Mouse (Mus musculus): ENCODE data around the gene Bmpr1a. TPM values are rescaled to one million over a fixed set of nuclear protein-coding genes. Genes with fewer than 3 reads are reported as not detected.

Bmpr1a gene
- polyA plus RNA-seq, 1 experiment from 2014 or later = 80.9 TPM

- no peaks in the 10 kb centered on the region for H3K36me3 ChIP-seq (replicated peaks; ENCODE audit: control insufficient read depth, insufficient read depth, low read depth, low read length)
- peak overlapping the region; percentile 1; the same call in 1 of the 2 replicates for H3K4me3 ChIP-seq (ENCODE audit: low read depth, low read length)
- 72% methylated on average over 5 of the region's 5 CpGs for WGBS
- no peaks in the 10 kb centered on the region for H3K9me3 ChIP-seq (replicated peaks; ENCODE audit: control insufficient read depth, low read length)
- peak; percentile 20 for DNase-seq (ENCODE audit: low spot score)
- no peak overlapping the region for H3K4me2 ChIP-seq (ENCODE audit: low read depth, low read length)
- no peak for ATAC-seq (replicated peaks; ENCODE audit: insufficient number of reproducible peaks, low FRiP score, low TSS enrichment, low read depth)
- no peaks in the 10 kb centered on the region for H3K4me1 ChIP-seq (ENCODE audit: control insufficient read depth, insufficient read depth, low read length)
- no peak overlapping the region for H3K27ac ChIP-seq (replicated peaks; ENCODE audit: low read depth, low read length)
- no peak overlapping the region for H3K9ac ChIP-seq (replicated peaks; ENCODE audit: low read length)
- no peaks in the 10 kb centered on the region for H3K27me3 ChIP-seq (ENCODE audit: control insufficient read depth, insufficient read depth, low read length)
Observed at GRCm38 (mm10) chr14:34375941-34376340, 127.2 kb downstream of the Bmpr1a start.

GRCm38 (mm10) chr14:34375415-34375904 lies 127.7 kb downstream of the Bmpr1a start, which contains the start of gene Mmrn2:
Gene Mmrn2, plus strand, starts transcription at chr14:34375465.
- no peak within 1 kb of the TSS for H3K27ac ChIP-seq (replicated peaks; ENCODE audit: low read depth, low read length)
- no peak within 1 kb of the TSS for H3K4me2 ChIP-seq (ENCODE audit: low read depth, low read length)
- DNase-seq (ENCODE audit: low spot score) (no peak), ATAC-seq (replicated peaks; ENCODE audit: insufficient number of reproducible peaks, low FRiP score, low TSS enrichment, low read depth) (no peak)
- no peaks in the 10 kb centered on the region for H3K27me3 ChIP-seq (ENCODE audit: control insufficient read depth, insufficient read depth, low read length)
- no peaks in the 10 kb centered on the region for H3K4me1 ChIP-seq (ENCODE audit: control insufficient read depth, insufficient read depth, low read length)
- peak within 1 kb of the TSS; percentile 1; the same call in 1 of the 2 replicates for H3K4me3 ChIP-seq (ENCODE audit: low read depth, low read length)
- no peaks in the 10 kb centered on the region for H3K36me3 ChIP-seq (replicated peaks; ENCODE audit: control insufficient read depth, insufficient read depth, low read depth, low read length)
- H3K9ac ChIP-seq (replicated peaks; ENCODE audit: low read length) = no peak within 1 kb of the TSS
- H3K9me3 ChIP-seq (replicated peaks; ENCODE audit: control insufficient read depth, low read length) = no peaks in the 10 kb centered on the region
- 77% methylated on average over 13 of the region's 13 CpGs for WGBS

- Histone ChIP-seq H3K36me3 (replicated peaks; ENCODE audit: control insufficient read depth, insufficient read depth, low read depth, low read length) (no peaks in the 10 kb centered on the region), H3K4me3 (ENCODE audit: low read depth, low read length) (peak within 1 kb of the TSS; percentile 1; the same call in 1 of the 2 replicates), H3K4me1 (ENCODE audit: control insufficient read depth, insufficient read depth, low read length) (no peaks in the 10 kb centered on the region), H3K4me2 (ENCODE audit: low read depth, low read length) (no peak within 1 kb of the TSS), H3K27me3 (ENCODE audit: control insufficient read depth, insufficient read depth, low read length) (no peaks in the 10 kb centered on the region; the same call in 1 of the 2 replicates), H3K27ac (replicated peaks; ENCODE audit: low read depth, low read length) (no peak within 1 kb of the TSS), H3K9ac (replicated peaks; ENCODE audit: low read length) (no peak within 1 kb of the TSS), H3K9me3 (replicated peaks; ENCODE audit: control insufficient read depth, low read length) (no peaks in the 10 kb centered on the region)
- no peak for ATAC-seq (replicated peaks; ENCODE audit: insufficient number of reproducible peaks, low FRiP score, low TSS enrichment, low read depth)
- WGBS = 77% methylated on average over 10 of the region's 10 CpGs
- DNase-seq (ENCODE audit: low spot score) = no peak
Observed at GRCm38 (mm10) chr14:34374577-34374976, 128.6 kb downstream of the Bmpr1a start, which contains the start of gene Sncg. Gene Sncg, minus strand, starts transcription at chr14:34374789.

- no peaks in the 10 kb centered on the region for H3K4me1 ChIP-seq (ENCODE audit: control insufficient read depth, insufficient read depth, low read length)
- no peaks in the 10 kb centered on the region for H3K36me3 ChIP-seq (replicated peaks; ENCODE audit: control insufficient read depth, insufficient read depth, low read depth, low read length)
- DNase-seq (ENCODE audit: low spot score) (no peak), ATAC-seq (replicated peaks; ENCODE audit: insufficient number of reproducible peaks, low FRiP score, low TSS enrichment, low read depth) (no peak)
- H3K4me3 ChIP-seq (ENCODE audit: low read depth, low read length) = no peak overlapping the region
- 62% methylated on average over 6 of the region's 6 CpGs for WGBS
- H3K27ac ChIP-seq (replicated peaks; ENCODE audit: low read depth, low read length) = no peak overlapping the region
- H3K9me3 ChIP-seq (replicated peaks; ENCODE audit: control insufficient read depth, low read length) = no peaks in the 10 kb centered on the region
- H3K9ac ChIP-seq (replicated peaks; ENCODE audit: low read length) = no peak overlapping the region
- no peak overlapping the region for H3K4me2 ChIP-seq (ENCODE audit: low read depth, low read length)
- H3K27me3 ChIP-seq (ENCODE audit: control insufficient read depth, insufficient read depth, low read length) = no peaks in the 10 kb centered on the region; the same call in 1 of the 2 replicates
Observed at GRCm38 (mm10) chr14:34373581-34373980, 129.6 kb downstream of the Bmpr1a start.

GRCm38 (mm10) chr14:34372646-34373045 lies 130.5 kb downstream of the Bmpr1a start:
- H3K36me3 ChIP-seq (replicated peaks; ENCODE audit: control insufficient read depth, insufficient read depth, low read depth, low read length) = no peaks in the 10 kb centered on the region
- H3K9me3 ChIP-seq (replicated peaks; ENCODE audit: control insufficient read depth, low read length) = no peaks in the 10 kb centered on the region
- no peak overlapping the region for H3K27ac ChIP-seq (replicated peaks; ENCODE audit: low read depth, low read length)
- no peak overlapping the region for H3K4me3 ChIP-seq (ENCODE audit: low read depth, low read length)
- H3K4me1 ChIP-seq (ENCODE audit: control insufficient read depth, insufficient read depth, low read length) = no peaks in the 10 kb centered on the region
- WGBS = 77% methylated on average over 6 of the region's 6 CpGs
- no peak overlapping the region for H3K4me2 ChIP-seq (ENCODE audit: low read depth, low read length)
- H3K9ac ChIP-seq (replicated peaks; ENCODE audit: low read length) = no peak overlapping the region
- DNase-seq (ENCODE audit: low spot score) = peak; percentile 52
- ATAC-seq (replicated peaks; ENCODE audit: insufficient number of reproducible peaks, low FRiP score, low TSS enrichment, low read depth) = no peak
- no peaks in the 10 kb centered on the region; the same call in 1 of the 2 replicates for H3K27me3 ChIP-seq (ENCODE audit: control insufficient read depth, insufficient read depth, low read length)

- 74% methylated on average over 2 of the region's 2 CpGs for WGBS
- Histone ChIP-seq H3K4me3 (ENCODE audit: low read depth, low read length) (no peak overlapping the region), H3K4me1 (ENCODE audit: control insufficient read depth, insufficient read depth, low read length) (no peaks in the 10 kb centered on the region), H3K9me3 (replicated peaks; ENCODE audit: control insufficient read depth, low read length) (no peaks in the 10 kb centered on the region), H3K36me3 (replicated peaks; ENCODE audit: control insufficient read depth, insufficient read depth, low read depth, low read length) (no peaks in the 10 kb centered on the region), H3K9ac (replicated peaks; ENCODE audit: low read length) (no peak overlapping the region), H3K27me3 (ENCODE audit: control insufficient read depth, insufficient read depth, low read length) (no peaks in the 10 kb centered on the region; the same call in 1 of the 2 replicates), H3K27ac (replicated peaks; ENCODE audit: low read depth, low read length) (no peak overlapping the region), H3K4me2 (ENCODE audit: low read depth, low read length) (no peak overlapping the region)
- DNase-seq (ENCODE audit: low spot score) (no peak), ATAC-seq (replicated peaks; ENCODE audit: insufficient number of reproducible peaks, low FRiP score, low TSS enrichment, low read depth) (no peak)
Observed at GRCm38 (mm10) chr14:34371763-34372162, 131.4 kb downstream of the Bmpr1a start.

- no peak overlapping the region for H3K4me3 ChIP-seq (ENCODE audit: low read depth, low read length)
- no peak overlapping the region for H3K4me2 ChIP-seq (ENCODE audit: low read depth, low read length)
- WGBS = 79% methylated on average over 3 of the region's 3 CpGs
- H3K27me3 ChIP-seq (ENCODE audit: control insufficient read depth, insufficient read depth, low read length) = no peaks in the 10 kb centered on the region; the same call in 1 of the 2 replicates
- no peaks in the 10 kb centered on the region for H3K4me1 ChIP-seq (ENCODE audit: control insufficient read depth, insufficient read depth, low read length)
- no peaks in the 10 kb centered on the region for H3K36me3 ChIP-seq (replicated peaks; ENCODE audit: control insufficient read depth, insufficient read depth, low read depth, low read length)
- DNase-seq (ENCODE audit: low spot score) (no peak), ATAC-seq (replicated peaks; ENCODE audit: insufficient number of reproducible peaks, low FRiP score, low TSS enrichment, low read depth) (no peak)
- H3K9ac ChIP-seq (replicated peaks; ENCODE audit: low read length) = no peak overlapping the region
- H3K9me3 ChIP-seq (replicated peaks; ENCODE audit: control insufficient read depth, low read length) = no peaks in the 10 kb centered on the region
- no peak overlapping the region for H3K27ac ChIP-seq (replicated peaks; ENCODE audit: low read depth, low read length)
Observed at GRCm38 (mm10) chr14:34370921-34371320, 132.2 kb downstream of the Bmpr1a start.

GRCm38 (mm10) chr14:34370203-34370602 lies 132.9 kb downstream of the Bmpr1a start:
- no peaks in the 10 kb centered on the region for H3K4me1 ChIP-seq (ENCODE audit: control insufficient read depth, insufficient read depth, low read length)
- no peaks in the 10 kb centered on the region; the same call in 1 of the 2 replicates for H3K27me3 ChIP-seq (ENCODE audit: control insufficient read depth, insufficient read depth, low read length)
- no peak overlapping the region for H3K4me2 ChIP-seq (ENCODE audit: low read depth, low read length)
- ATAC-seq (replicated peaks; ENCODE audit: insufficient number of reproducible peaks, low FRiP score, low TSS enrichment, low read depth) (no peak), DNase-seq (ENCODE audit: low spot score) (no peak)
- no peak overlapping the region for H3K4me3 ChIP-seq (ENCODE audit: low read depth, low read length)
- no peak overlapping the region; the same call in 1 of the 2 replicates for H3K9ac ChIP-seq (replicated peaks; ENCODE audit: low read length)
- H3K27ac ChIP-seq (replicated peaks; ENCODE audit: low read depth, low read length) = no peak overlapping the region
- WGBS = 53% methylated on average over 3 of the region's 3 CpGs
- H3K9me3 ChIP-seq (replicated peaks; ENCODE audit: control insufficient read depth, low read length) = no peaks in the 10 kb centered on the region
- H3K36me3 ChIP-seq (replicated peaks; ENCODE audit: control insufficient read depth, insufficient read depth, low read depth, low read length) = no peaks in the 10 kb centered on the region

All from embryonic facial prominence, embryonic 11.5 days (tissue).